8 mouse cellular contexts compared by ENCODE assay signal in genomic region chr17:31535871-31536629, GRCm38 (mm10). TPM values are rescaled to one million over a fixed set of nuclear protein-coding genes. Genes with fewer than 3 reads are reported as not detected.
DNase-seq lines count a peak whose midpoint lies in the region; ATAC-seq lines count a peak whose summit lies in the region.

No protein-coding gene starts in this region.

- 33% methylated on average over 8 of the region's 8 CpGs for WGBS in hindbrain, embryonic 11.5 days
- WGBS in midbrain, embryonic 10.5 days = 50% methylated on average over 8 of the region's 8 CpGs
- WGBS in stomach, embryonic 16.5 days = 26% methylated on average over 8 of the region's 8 CpGs

- no peaks in the 10 kb centered on the region for H3K9me3 ChIP-seq in hindbrain, embryonic 11.5 days (ENCODE audit: control insufficient read depth, low read length)
- H3K9me3 ChIP-seq in midbrain, embryonic 10.5 days (replicated peaks) = no peaks in the 10 kb centered on the region
- no peaks in the 10 kb centered on the region for H3K9me3 ChIP-seq in stomach, embryonic 16.5 days (replicated peaks; ENCODE audit: control insufficient read depth, low read length)

- H3K27me3 ChIP-seq in hindbrain, embryonic 11.5 days (ENCODE audit: control insufficient read depth, insufficient read depth, low read length) = no peaks in the 10 kb centered on the region
- H3K27me3 ChIP-seq in midbrain, embryonic 10.5 days (ENCODE audit: low read depth, poor library complexity, severe bottlenecking) = no peaks in the 10 kb centered on the region
- no peaks in the 10 kb centered on the region for H3K27me3 ChIP-seq in stomach, embryonic 16.5 days (ENCODE audit: control insufficient read depth, insufficient read depth, low read length)

- peak overlapping the region; percentile 84 for H3K27ac ChIP-seq in hindbrain, embryonic 11.5 days (ENCODE audit: low read depth, low read length)
- peak overlapping the region; percentile 85 for H3K27ac ChIP-seq in midbrain, embryonic 10.5 days (replicated peaks)
- H3K27ac ChIP-seq in stomach, embryonic 16.5 days (ENCODE audit: low read length) = peak overlapping the region; percentile 63

- peak; percentile 35 for DNase-seq in urinary bladder, postnatal 14 days (ENCODE audit: low spot score)
- no peak for DNase-seq in urinary bladder, postnatal 25 days (ENCODE audit: low spot score)
- DNase-seq in frontal cortex, postnatal 36 days (ENCODE audit: low spot score in 2 of 2) = peak; percentile 75 to 76
- DNase-seq in hindbrain, embryonic 11.5 days (ENCODE audit: low spot score) = peak; percentile 55
- DNase-seq in layer of hippocampus, adult 9-11 months = peak; percentile 91
- peak; percentile 34 for DNase-seq in midbrain, embryonic 10.5 days (ENCODE audit: low spot score)
- DNase-seq in MN1 (ENCODE audit: low spot score) = no peak

- H3K4me2 ChIP-seq in hindbrain, embryonic 11.5 days (replicated peaks; ENCODE audit: low read depth, low read length) = peak overlapping the region; percentile 5; the same call in 1 of the 2 replicates
- H3K4me2 ChIP-seq in stomach, embryonic 16.5 days (ENCODE audit: low read depth, low read length) = no peak overlapping the region

- H3K4me1 ChIP-seq in hindbrain, embryonic 11.5 days (replicated peaks; ENCODE audit: control insufficient read depth, insufficient read depth, low read length) = peaks cover 5% of the 10 kb centered on the region
- peaks cover 20% of the 10 kb centered on the region for H3K4me1 ChIP-seq in midbrain, embryonic 10.5 days
- H3K4me1 ChIP-seq in stomach, embryonic 16.5 days (ENCODE audit: control insufficient read depth, insufficient read depth, low read length) = peaks cover 9% of the 10 kb centered on the region; the same call in 1 of the 2 replicates

- peak; percentile 75 for ATAC-seq in hindbrain, embryonic 11.5 days (ENCODE audit: low FRiP score)
- peak; percentile 81 for ATAC-seq in stomach, embryonic 16.5 days (ENCODE audit: insufficient read depth, low FRiP score)

- H3K9ac ChIP-seq in hindbrain, embryonic 11.5 days (ENCODE audit: low read depth, low read length) = peak overlapping the region; percentile 43
- no peak overlapping the region for H3K9ac ChIP-seq in stomach, embryonic 16.5 days (ENCODE audit: low read length)

- no peaks in the 10 kb centered on the region for H3K36me3 ChIP-seq in hindbrain, embryonic 11.5 days (ENCODE audit: control insufficient read depth, insufficient read depth, low read length)
- H3K36me3 ChIP-seq in midbrain, embryonic 10.5 days = peaks cover 12% of the 10 kb centered on the region
- peaks cover 9% of the 10 kb centered on the region for H3K36me3 ChIP-seq in stomach, embryonic 16.5 days (ENCODE audit: control insufficient read depth, insufficient read depth, low read length)

- no peak overlapping the region for H3K4me3 ChIP-seq in hindbrain, embryonic 11.5 days (ENCODE audit: low read depth, low read length)
- peak overlapping the region; percentile 14; the same call in 1 of the 2 replicates for H3K4me3 ChIP-seq in midbrain, embryonic 10.5 days
- H3K4me3 ChIP-seq in stomach, embryonic 16.5 days (replicated peaks; ENCODE audit: low read length) = no peak overlapping the region

RNA-seq across cellular contexts. Expression of gene Ndufv3, which starts 16.1 kb away (rescaled TPM):
- polyA plus RNA-seq in hindbrain, embryonic 11.5 days (2014; fragmentation: Nextera tagmentation; extraction: Ambion mirVana) = 253 TPM in 2 replicates
- polyA plus RNA-seq in midbrain, embryonic 10.5 days (2016; fragmentation: Nextera tagmentation; extraction: Ambion mirVana) = 249 and 258 TPM in 2 replicates
- polyA plus RNA-seq in stomach, embryonic 16.5 days (2015; fragmentation: Nextera tagmentation; extraction: Ambion mirVana) = 311 and 321 TPM in 2 replicates

RNA-seq across cellular contexts. Expression of gene Wdr4, which starts 16.3 kb away (rescaled TPM):
- 33.4 and 34.0 TPM in 2 replicates for polyA plus RNA-seq in hindbrain, embryonic 11.5 days (2014; fragmentation: Nextera tagmentation; extraction: Ambion mirVana)
- 70.2 and 76.7 TPM in 2 replicates for polyA plus RNA-seq in midbrain, embryonic 10.5 days (2016; fragmentation: Nextera tagmentation; extraction: Ambion mirVana)
- 33.8 and 42.3 TPM in 2 replicates for polyA plus RNA-seq in stomach, embryonic 16.5 days (2015; fragmentation: Nextera tagmentation; extraction: Ambion mirVana)

RNA-seq across cellular contexts. Expression of gene Pknox1, which starts 28.5 kb away (rescaled TPM):
- polyA plus RNA-seq in hindbrain, embryonic 11.5 days (2014; fragmentation: Nextera tagmentation; extraction: Ambion mirVana) = 29.0 and 36.1 TPM in 2 replicates
- polyA plus RNA-seq in midbrain, embryonic 10.5 days (2016; fragmentation: Nextera tagmentation; extraction: Ambion mirVana) = 17.5 and 18.0 TPM in 2 replicates
- 33.4 and 34.5 TPM in 2 replicates for polyA plus RNA-seq in stomach, embryonic 16.5 days (2015; fragmentation: Nextera tagmentation; extraction: Ambion mirVana)

Comparison
In these comparisons a context has a peak if more than half of its experiments do, and no peak if none do; other contexts are left out.
1. DNase-seq: peak in urinary bladder, postnatal 14 days (single experiment), frontal cortex, postnatal 36 days (2 of 2), hindbrain, embryonic 11.5 days (single experiment), layer of hippocampus, adult 9-11 months (single experiment) and midbrain, embryonic 10.5 days (single experiment); none in urinary bladder, postnatal 25 days (single experiment) and MN1 (single experiment).
2. Peak in every context shown above with its lines, with median percentiles within 50 percentile points of each other: H3K27ac ChIP-seq.